ENCODE assay signal across 17 mouse cellular contexts in the genomic region with DNA sequence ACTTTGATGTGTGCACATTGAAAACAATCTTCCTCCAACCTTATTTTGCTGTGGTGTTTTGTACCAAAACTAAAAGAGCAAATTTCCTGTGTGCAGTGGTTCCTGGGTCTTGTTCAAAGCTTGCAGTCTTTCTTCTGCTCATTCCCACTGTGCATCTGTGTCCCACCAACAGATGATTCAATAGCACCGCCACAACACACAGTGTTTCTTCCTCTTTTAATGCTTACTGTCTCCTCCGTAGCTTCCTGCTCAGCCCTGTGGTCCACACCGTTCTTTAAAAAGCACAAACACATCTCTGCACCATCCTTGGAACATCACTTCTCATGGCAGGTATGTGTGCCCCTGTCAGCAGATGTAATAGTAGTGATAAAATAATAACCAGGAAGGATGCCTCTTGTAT. TPM values are rescaled to one million over a fixed set of nuclear protein-coding genes. Genes with fewer than 3 reads are reported as not detected.
DNase-seq lines count a peak whose midpoint lies in the region; ATAC-seq lines count a peak whose summit lies in the region.
"Had no signal": no experiment of that assay in that cellular context is flagged by ENCODE, and none has a peak within 500 bp of the region (broad histone marks: within the 10 kb centered on the region; RNA-seq: fewer than 3 reads in every experiment).

A gene (plus strand): TSS at position 275 of the 400 bp plus-strand sequence.

- peak; percentile 99 for ATAC-seq in megakaryocyte progenitor cell, adult 5-6 weeks (replicated peaks; ENCODE audit: poor library complexity)
- no peak for ATAC-seq in frontal cortex, adult (ENCODE audit: low TSS enrichment)
- ATAC-seq: Patski had no signal

- peak; percentile 10 for DNase-seq in thymus, postnatal 0 days (ENCODE audit: low spot score)
- DNase-seq in thymus, postnatal 4 days, result no peak
- peak; percentile 21 for DNase-seq in MEL-GATA-1-ER (ENCODE audit: extremely low read depth, low read depth)
- no peak for DNase-seq in right cerebral cortex, postnatal 4 days
- DNase-seq in layer of hippocampus, postnatal 14 days (ENCODE audit: low spot score in 2 of 2), result no peak
- DNase-seq: adrenal gland, postnatal 36 days; cerebellum, postnatal 10 days; gastrocnemius, postnatal 10 days; left cerebral cortex, postnatal 4 days; liver, embryonic 13.5 days had no signal

RNA-seq across cellular contexts. Expression of the gene that starts here (rescaled TPM):
- polyA plus RNA-seq in thymus, postnatal 0 days (2015; fragmentation: Nextera tagmentation; extraction: Ambion mirVana), result 9.1 and 12.2 TPM in 2 replicates
- 0.78 TPM in 1 of 2 replicates, not detected in the other for total RNA-seq in megakaryocyte progenitor cell, adult 5-6 weeks (2015)
- total RNA-seq in megakaryocyte progenitor cell, adult 5-6 weeks (2017), result 2.3 and 2.5 TPM in 2 replicates
- total RNA-seq in layer of hippocampus, postnatal 14 days (2021), result not detected
- total RNA-seq: adrenal gland, postnatal 36 days; gastrocnemius, postnatal 10 days; layer of hippocampus, adult 18-20 months; left cerebral cortex, postnatal 4 days had no signal
- polyA plus RNA-seq: forebrain, embryonic 11.5 days; hindbrain, embryonic 13.5 days; neural tube, embryonic 14.5 days; Patski had no signal

Comparison
In these comparisons a context has a peak if more than half of its experiments do, and no peak if none do; other contexts are left out.
1. DNase-seq: peak in thymus, postnatal 0 days (single experiment) and MEL-GATA-1-ER (single experiment); none in thymus, postnatal 4 days (single experiment), right cerebral cortex, postnatal 4 days (single experiment) and layer of hippocampus, postnatal 14 days (0 of 2).